Mouse (Mus musculus): ENCODE data around the gene Lrrc8c. TPM values are rescaled to one million over a fixed set of nuclear protein-coding genes. Genes with fewer than 3 reads are reported as not detected.
A peak's percentile ranks its signal among the peaks of the same experiment; 100 is the strongest.

Gene Lrrc8c
- polyA plus RNA-seq, 1 experiment = 9.2 TPM

DNA sequence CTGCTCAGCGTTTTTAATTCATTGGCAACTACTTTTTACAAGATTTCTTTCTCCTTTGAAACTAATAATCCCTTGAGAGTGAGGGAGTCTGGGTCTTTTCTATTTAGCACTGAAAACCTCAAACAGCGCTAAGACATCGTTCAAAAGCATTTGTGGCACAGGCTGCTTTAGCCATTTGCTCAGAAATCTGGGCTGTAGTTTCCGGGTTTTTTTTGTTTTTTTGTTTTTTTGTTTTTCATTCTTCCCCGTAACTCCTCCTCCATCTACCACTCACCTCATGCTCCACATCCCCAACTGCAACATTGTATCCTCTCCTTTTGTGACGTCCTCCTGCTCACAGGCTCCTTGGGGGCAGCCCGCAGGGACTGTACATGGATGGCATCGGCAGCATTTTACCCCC is 124.1 kb downstream of the Lrrc8c start:
- no peak overlapping the region for H3K4me3 ChIP-seq (replicated peaks; ENCODE audit: control insufficient read depth, low read depth, low read length)
- peaks cover 13% of the 10 kb centered on the region for H3K4me1 ChIP-seq (ENCODE audit: control insufficient read depth, insufficient read depth, low read length)
- 54% methylated on average over 8 of the region's 8 CpGs for WGBS
- H3K27ac ChIP-seq (ENCODE audit: control insufficient read depth, insufficient read depth, low read depth, low read length, poor library complexity) = peak overlapping the region; percentile 78
- TF ChIP-seq POLR2A (IDR thresholded peaks at IDR 0.05; ENCODE audit: borderline replicate concordance, control insufficient read depth, low read depth, low read length) (no peak), CTCF (IDR thresholded peaks at IDR 0.05; ENCODE audit: control insufficient read depth, insufficient read depth, low read length) (no peak)

DNA sequence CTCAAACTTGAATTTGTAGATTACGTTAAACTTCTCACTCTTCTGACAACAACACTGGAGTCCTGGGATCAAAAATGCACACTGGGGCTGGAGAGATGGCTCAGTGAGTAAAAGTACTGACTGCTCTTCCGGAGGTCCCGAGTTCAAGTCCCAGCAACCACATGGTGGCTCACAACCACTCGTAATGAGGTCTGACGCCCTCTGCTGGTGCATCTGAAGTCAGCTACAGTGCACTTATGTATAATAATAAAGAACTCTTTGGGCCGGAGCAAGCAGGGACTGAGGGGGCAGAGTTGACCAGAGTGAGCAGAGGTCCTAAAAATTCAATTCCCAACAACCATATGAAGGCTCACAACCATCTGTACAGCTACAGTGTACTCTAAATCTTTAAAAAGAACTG is 125.0 kb downstream of the Lrrc8c start:
- Histone ChIP-seq H3K27ac (ENCODE audit: control insufficient read depth, insufficient read depth, low read depth, low read length, poor library complexity) (no peak overlapping the region), H3K4me3 (replicated peaks; ENCODE audit: control insufficient read depth, low read depth, low read length) (no peak overlapping the region)
- WGBS = 85% methylated on average over 6 of the region's 6 CpGs

DNA sequence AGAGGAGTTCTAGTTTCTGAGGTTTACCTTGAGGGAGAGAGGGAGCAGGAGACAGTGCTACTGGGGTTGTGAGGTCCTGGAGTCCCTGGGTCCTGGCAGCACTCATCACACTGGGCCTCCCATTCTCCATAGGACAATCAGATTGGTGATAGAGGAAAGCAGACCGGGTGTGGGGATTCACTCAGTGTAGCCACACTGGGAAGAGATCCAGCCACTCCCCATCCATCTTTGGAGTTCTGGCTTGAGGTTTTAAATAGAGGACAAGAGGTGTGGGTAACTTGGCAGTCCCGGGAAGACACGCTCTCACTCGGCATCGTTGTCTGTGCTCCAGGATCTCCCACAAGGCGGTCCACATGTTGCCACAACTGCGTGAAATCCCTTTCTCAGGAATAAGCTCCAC is 127.9 kb downstream of the Lrrc8c start:
- TF ChIP-seq CTCF (IDR thresholded peaks at IDR 0.05; ENCODE audit: control insufficient read depth, insufficient read depth, low read length) (no peak), POLR2A (IDR thresholded peaks at IDR 0.05; ENCODE audit: borderline replicate concordance, control insufficient read depth, low read depth, low read length) (no peak)
- 88% methylated on average over 7 of the region's 7 CpGs for WGBS
- Histone ChIP-seq H3K4me3 (replicated peaks; ENCODE audit: control insufficient read depth, low read depth, low read length) (no peak overlapping the region), H3K27ac (ENCODE audit: control insufficient read depth, insufficient read depth, low read depth, low read length, poor library complexity) (no peak overlapping the region), H3K4me1 (ENCODE audit: control insufficient read depth, insufficient read depth, low read length) (peaks cover 24% of the 10 kb centered on the region)

More for the DNA sequence above, 125.0 kb downstream of the Lrrc8c start:
- H3K4me1 ChIP-seq (ENCODE audit: control insufficient read depth, insufficient read depth, low read length) = peaks cover 16% of the 10 kb centered on the region
- TF ChIP-seq POLR2A (IDR thresholded peaks at IDR 0.05; ENCODE audit: borderline replicate concordance, control insufficient read depth, low read depth, low read length) (no peak), CTCF (IDR thresholded peaks at IDR 0.05; ENCODE audit: control insufficient read depth, insufficient read depth, low read length) (peak; percentile 27; the same call in 1 of the 2 replicates)

DNA sequence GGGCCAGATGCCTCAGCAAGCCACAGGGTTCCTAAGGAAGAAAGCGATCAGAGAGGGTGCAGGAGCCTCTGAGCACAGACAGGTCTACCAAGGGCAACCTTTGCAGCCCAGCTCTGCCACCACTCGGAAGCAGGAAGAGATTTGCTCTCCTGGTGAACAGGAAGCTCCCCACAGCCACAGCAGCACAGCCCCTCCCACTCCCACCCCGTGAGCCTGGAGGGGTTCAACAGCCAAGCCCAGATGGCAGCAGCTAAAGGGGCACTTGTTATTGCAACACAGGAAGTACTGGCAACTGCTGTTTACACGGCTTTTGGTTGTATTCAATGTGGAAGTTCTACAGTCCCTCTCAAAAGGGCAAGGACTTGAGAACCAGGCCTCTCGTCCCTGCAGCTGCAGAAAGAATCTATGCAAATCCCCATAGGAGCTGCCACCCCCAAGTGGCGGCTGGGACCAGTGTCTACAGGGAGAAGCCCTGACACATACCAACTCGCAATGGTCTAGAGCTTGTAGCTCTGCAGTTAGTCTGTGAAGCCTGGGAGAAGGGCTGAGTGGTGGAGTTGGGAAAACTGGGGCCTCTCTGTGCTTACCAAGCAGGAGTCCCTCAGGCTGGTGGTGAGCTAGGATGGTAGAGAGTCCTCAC is 129.6 kb downstream of the Lrrc8c start:
- TF ChIP-seq POLR2A (IDR thresholded peaks at IDR 0.05; ENCODE audit: borderline replicate concordance, control insufficient read depth, low read depth, low read length) (peak; percentile 42; the same call in 1 of the 2 replicates), CTCF (IDR thresholded peaks at IDR 0.05; ENCODE audit: control insufficient read depth, insufficient read depth, low read length) (0 out of 2 replicates have a peak, but pooled peaks have one; percentile 2)
- Histone ChIP-seq H3K4me1 (ENCODE audit: control insufficient read depth, insufficient read depth, low read length) (peaks cover 19% of the 10 kb centered on the region), H3K4me3 (replicated peaks; ENCODE audit: control insufficient read depth, low read depth, low read length) (no peak overlapping the region), H3K27ac (ENCODE audit: control insufficient read depth, insufficient read depth, low read depth, low read length, poor library complexity) (peak overlapping the region; percentile 97)
- 3% methylated on average over 7 of the region's 7 CpGs for WGBS

DNA sequence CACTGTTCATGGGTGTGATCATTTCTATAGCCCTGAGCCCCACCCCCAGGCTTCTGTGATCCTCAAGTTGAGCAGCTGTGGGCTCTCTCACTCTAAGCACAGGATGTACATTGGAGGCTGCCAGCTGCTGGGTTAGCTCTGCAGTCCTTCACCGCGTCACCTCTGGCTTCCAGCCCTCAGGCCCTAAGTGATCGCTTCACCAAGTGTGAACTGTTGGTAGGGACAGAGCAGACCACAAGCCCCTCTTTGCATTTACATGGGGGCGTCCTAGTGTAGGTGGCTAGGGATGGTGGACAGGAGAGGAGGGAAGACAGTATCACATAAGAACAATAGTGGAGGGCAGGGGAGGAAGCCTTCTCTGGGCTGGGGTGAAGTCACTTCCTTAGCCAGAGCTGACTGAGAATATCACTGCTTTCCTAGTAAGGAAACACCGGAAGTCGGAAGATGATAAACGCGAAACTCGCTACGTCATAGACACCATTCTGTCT is 130.4 kb downstream of the Lrrc8c start:
- Histone ChIP-seq H3K4me3 (replicated peaks; ENCODE audit: control insufficient read depth, low read depth, low read length) (no peak overlapping the region), H3K27ac (ENCODE audit: control insufficient read depth, insufficient read depth, low read depth, low read length, poor library complexity) (peak overlapping the region; percentile 97), H3K4me1 (ENCODE audit: control insufficient read depth, insufficient read depth, low read length) (peaks cover 19% of the 10 kb centered on the region)
- TF ChIP-seq POLR2A (IDR thresholded peaks at IDR 0.05; ENCODE audit: borderline replicate concordance, control insufficient read depth, low read depth, low read length) (no peak), CTCF (IDR thresholded peaks at IDR 0.05; ENCODE audit: control insufficient read depth, insufficient read depth, low read length) (no peak)
- 28% methylated on average over 10 of the region's 10 CpGs for WGBS

DNA sequence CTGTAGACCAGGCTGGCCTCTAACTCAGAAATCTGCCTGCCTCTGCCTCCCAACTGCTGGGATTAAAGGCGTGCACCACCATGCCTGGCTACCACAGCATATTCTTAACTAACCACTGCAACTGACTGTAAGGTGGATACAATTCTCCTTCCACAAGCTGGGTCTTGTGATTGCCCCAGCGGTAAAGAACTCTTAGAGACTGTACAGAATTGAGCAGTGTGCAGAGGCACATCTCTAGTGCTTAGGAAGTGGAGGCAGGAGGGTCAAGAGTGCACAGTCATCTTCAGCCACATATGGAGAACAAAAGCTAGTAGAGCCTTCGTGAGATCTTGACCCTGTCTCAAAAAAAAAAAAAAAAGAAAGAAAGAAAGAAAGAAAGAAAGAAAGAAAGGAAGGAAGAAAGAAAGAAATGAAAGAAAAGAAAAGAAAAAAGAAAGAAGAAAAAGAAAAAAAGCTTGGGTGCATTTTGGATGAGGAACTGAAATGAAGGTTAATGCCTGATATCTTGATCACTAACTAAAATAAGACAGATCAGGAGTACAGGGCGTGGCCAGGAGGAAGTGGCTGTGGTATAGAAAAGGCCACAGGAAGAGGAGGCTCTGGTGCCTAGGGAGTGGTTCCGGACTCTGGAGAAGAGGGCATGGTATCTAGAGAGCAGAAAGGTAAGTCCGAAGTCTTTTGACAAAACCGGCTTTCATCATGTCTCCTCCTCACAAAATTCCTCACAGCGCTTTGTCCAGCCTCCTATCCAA is 131.7 kb downstream of the Lrrc8c start:
- 6% methylated on average over 8 of the region's 8 CpGs for WGBS
- H3K4me1 ChIP-seq (ENCODE audit: control insufficient read depth, insufficient read depth, low read length) = peaks cover 14% of the 10 kb centered on the region
- TF ChIP-seq POLR2A (IDR thresholded peaks at IDR 0.05; ENCODE audit: borderline replicate concordance, control insufficient read depth, low read depth, low read length) = no peak
- no peak for TF ChIP-seq CTCF (IDR thresholded peaks at IDR 0.05; ENCODE audit: control insufficient read depth, insufficient read depth, low read length)
- H3K4me3 ChIP-seq (replicated peaks; ENCODE audit: control insufficient read depth, low read depth, low read length) = peak overlapping the region; percentile 60
- H3K27ac ChIP-seq (ENCODE audit: control insufficient read depth, insufficient read depth, low read depth, low read length, poor library complexity) = peak overlapping the region; percentile 82

DNA sequence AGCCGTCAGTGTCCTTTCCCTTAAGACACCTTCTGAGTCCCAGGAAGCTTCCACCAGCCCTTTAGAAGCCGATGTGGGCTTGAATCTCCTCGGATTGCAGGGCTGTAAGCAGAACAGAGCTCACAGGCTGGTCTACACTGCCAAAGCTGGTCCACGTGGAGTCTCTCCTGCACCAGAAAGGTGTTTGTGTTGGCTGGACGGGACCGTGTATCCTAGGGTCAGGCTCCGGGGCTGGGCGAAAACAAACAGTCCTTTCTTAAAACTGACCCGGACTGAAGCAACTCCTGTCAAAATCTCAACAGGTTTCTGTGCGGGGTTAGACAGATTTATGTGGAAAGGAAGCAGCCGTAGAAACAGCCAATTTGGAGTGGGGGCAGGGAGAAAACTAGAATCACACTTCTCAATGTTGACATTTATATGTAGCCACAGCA is 132.4 kb downstream of the Lrrc8c start:
- TF ChIP-seq CTCF (IDR thresholded peaks at IDR 0.05; ENCODE audit: control insufficient read depth, insufficient read depth, low read length) = no peak
- Histone ChIP-seq H3K4me1 (ENCODE audit: control insufficient read depth, insufficient read depth, low read length) (peaks cover 14% of the 10 kb centered on the region), H3K27ac (ENCODE audit: control insufficient read depth, insufficient read depth, low read depth, low read length, poor library complexity) (peak overlapping the region; percentile 82), H3K4me3 (replicated peaks; ENCODE audit: control insufficient read depth, low read depth, low read length) (peak overlapping the region; percentile 60)
- 1% methylated on average over 11 of the region's 11 CpGs for WGBS

DNA sequence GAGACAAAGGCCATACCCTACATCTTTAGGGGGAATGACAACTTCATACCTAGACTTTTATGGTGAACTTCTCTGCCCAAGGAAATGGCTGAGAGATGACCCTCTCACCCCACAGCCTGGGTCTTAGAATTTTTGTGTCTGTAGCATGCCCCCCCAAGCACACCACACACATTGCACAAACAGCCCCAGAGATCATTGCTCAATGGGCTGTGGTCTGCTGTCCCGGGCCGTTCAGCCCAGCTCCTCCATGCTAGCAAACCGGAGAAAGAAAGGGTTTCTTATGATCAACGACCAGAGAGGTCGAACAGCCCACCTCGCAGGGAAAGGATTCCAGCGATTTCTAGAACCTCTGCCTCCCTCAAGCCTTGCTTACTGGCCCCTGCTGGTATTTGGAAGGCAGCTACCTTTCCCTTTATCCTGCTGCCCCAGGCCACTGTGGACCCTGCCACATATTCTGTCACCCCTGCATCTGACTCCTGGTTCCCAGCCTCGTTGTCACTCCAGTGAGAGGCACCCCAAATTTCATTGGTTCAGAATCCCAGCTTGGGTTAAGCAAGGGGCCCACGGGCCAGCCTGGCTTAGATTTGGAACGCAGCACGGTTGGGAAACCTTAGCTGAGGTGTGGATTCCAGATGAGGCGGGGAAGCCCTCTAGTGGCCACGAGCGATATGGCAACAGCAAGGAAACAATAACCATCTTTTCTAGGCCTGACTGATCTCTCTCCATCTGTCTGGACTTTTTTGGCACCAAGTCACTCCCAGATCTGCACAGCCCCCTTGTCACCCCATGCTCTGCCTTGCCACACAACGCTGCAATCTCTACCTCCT is 135.3 kb downstream of the Lrrc8c start:
- peaks cover 9% of the 10 kb centered on the region for H3K4me1 ChIP-seq (ENCODE audit: control insufficient read depth, insufficient read depth, low read length)
- WGBS = 10% methylated on average over 15 of the region's 15 CpGs

More for the DNA sequence above, 135.3 kb downstream of the Lrrc8c start:
- Histone ChIP-seq H3K27ac (ENCODE audit: control insufficient read depth, insufficient read depth, low read depth, low read length, poor library complexity) (no peak overlapping the region), H3K4me3 (replicated peaks; ENCODE audit: control insufficient read depth, low read depth, low read length) (no peak overlapping the region)
- TF ChIP-seq CTCF (IDR thresholded peaks at IDR 0.05; ENCODE audit: control insufficient read depth, insufficient read depth, low read length) = peak; percentile 95
- no peak for TF ChIP-seq POLR2A (IDR thresholded peaks at IDR 0.05; ENCODE audit: borderline replicate concordance, control insufficient read depth, low read depth, low read length)

Measured in bone marrow, adult 2 months (tissue).